Mouse (Mus musculus): ENCODE measurements at regions not wholly inside any gene's neighbourhood (a gene's known extent, or its start where the extent isn't known, plus 50 kb on each side); places are given as distances from the start of the nearest gene placed in this dataset.

DNA sequence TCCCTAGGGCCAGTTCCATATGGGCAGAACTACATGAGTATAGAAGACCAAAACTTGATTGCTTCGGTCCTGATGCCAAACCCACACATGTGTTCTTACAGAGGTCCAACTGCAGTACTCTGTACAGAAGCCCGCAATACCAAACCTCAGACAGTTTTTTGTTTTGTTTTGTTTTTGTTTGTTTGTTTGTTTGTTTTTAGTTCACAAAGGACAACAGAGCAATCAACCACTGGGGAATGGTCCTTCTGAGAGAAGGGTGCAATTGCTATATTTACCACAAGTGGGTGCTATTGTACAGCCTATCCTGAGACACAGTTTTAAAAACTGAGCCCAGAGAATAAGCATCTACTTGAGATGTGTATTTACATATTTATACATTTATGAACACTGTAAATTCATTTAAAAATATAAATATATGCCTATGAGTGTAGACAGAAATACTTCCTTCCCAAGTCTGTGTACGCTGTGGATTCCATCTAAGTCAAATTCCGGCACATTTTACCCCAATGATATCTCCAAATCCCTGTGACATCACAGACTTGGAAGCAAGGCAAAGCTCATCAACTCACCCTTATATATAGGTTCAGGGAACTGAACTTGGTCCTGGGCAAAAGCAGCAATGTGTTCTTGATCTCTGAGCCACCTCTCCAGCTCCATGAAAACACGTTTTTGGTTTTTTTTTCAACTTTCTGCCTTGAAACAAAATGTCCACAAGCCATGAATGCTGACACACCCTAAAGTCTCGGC, 101.3 kb upstream of the A26c2 start:
- peak; percentile 49 for DNase-seq (ENCODE audit: low read depth, low spot score)

DNA sequence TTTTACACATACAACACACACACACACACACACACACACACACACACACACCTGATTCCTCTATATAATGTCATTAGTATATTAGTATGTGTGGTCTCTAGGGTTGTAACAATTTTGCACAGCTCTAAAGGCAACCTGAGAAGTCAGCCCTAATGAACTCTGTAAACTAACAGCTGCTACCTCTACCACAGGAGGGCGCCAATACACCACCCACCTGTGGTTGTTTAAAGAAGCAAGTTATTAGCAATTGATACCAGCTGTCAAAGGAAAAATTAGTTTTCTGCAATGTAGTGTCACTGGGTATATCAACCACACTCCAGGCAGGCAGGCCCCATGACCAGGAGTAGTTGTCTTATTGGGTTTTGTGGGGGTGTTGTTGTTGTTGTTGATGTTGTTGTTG, 98.8 kb upstream of the A26c2 start:
- DNase-seq (ENCODE audit: low read depth, low spot score), result peak; percentile 25

DNA sequence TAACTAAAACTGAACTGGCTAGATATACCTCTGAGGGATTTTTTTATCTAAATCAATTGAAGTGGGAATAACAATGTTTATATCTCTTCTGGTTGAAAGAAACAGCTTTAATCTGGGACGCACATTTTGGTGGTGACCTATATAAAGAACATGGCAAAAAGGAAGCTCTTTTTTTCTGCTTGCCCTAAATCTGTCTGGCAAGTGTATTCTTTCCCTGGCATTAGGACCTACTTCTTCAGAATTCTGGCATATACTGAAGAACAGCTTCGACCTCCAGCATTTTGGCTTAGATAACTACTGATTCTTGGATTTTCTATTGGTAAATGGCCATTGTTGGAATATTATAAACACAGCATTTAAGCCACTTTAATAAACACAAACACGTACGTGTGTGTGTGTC, 70.9 kb upstream of the A26c2 start:
- DNase-seq (ENCODE audit: low read depth, low spot score), result no peak

DNA sequence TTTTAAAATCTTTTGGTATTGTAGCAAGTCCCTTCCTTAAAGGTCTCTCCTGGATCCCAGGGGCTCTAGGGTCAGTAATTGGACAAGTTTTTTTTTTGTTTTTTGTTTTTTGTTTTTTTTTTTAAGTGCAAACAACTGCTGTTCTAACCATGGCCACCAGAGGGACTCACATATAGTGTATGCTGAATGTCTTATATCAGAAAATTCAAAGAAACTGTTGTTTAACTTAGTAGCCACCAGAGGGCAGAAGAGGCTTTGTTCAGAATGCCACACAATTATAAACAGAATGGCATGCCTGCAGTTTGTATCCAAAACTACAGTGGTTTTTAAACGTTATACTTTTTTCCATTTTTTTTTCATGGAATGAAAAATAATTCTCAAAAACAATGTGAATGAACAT, 53.6 kb upstream of the A26c2 start:
- peak; percentile 70 for DNase-seq (ENCODE audit: low read depth, low spot score)

All from mesoderm, embryonic 11.5 days (tissue).